Mouse (Mus musculus) limb, embryonic 11.5 days (tissue): ENCODE data around the gene Trmt13. TPM values are rescaled to one million over a fixed set of nuclear protein-coding genes. Genes with fewer than 3 reads are reported as not detected.

Experiments used
- ATAC-seq: fragments of 200-750 bp; cut with Nextera tagmentation; 2 replicates; pipeline ENCODE4 v1.8.0; 2017; ENCODE audit warnings: low read depth; ENCODE audit not compliant: insufficient number of reproducible peaks, low FRiP score, low TSS enrichment
- DNase-seq: peaks from one replicate; pipeline ENCODE4 v3.0.0-alpha.2; 2015; ENCODE audit warnings: low spot score
- H3K27ac ChIP-seq: fragments of 300-500 bp; sonication (generic); replicated peaks from 2 replicates; pipeline ENCODE4 v1.5.1; 2014; ENCODE audit warnings: low read depth, mild to moderate bottlenecking, low read length
- H3K27me3 ChIP-seq: fragments of 300-500 bp; sonication (generic); 2 replicates; pipeline ENCODE4 v1.6.1; 2014; ENCODE audit warnings: mild to moderate bottlenecking, low read length, mixed read lengths; ENCODE audit not compliant: control insufficient read depth, insufficient read depth
- H3K36me3 ChIP-seq: fragments of 300-500 bp; sonication (generic); 2 replicates; pipeline ENCODE4 v1.6.1; 2014; ENCODE audit warnings: mild to moderate bottlenecking, low read length, moderate library complexity, mixed read lengths; ENCODE audit not compliant: control insufficient read depth, insufficient read depth
- H3K4me1 ChIP-seq: fragments of 300-500 bp; sonication (generic); 2 replicates; pipeline ENCODE4 v1.6.1; 2014; ENCODE audit warnings: low read length, mixed read lengths; ENCODE audit not compliant: control insufficient read depth, insufficient read depth
- H3K4me2 ChIP-seq: fragments of 300-500 bp; sonication (generic); 2 replicates; pipeline ENCODE4 v1.6.1; 2014; ENCODE audit warnings: low read depth, mild to moderate bottlenecking, moderate library complexity; ENCODE audit not compliant: severe bottlenecking
- H3K4me3 ChIP-seq: fragments of 300-500 bp; sonication (generic); 2 replicates; pipeline ENCODE4 v1.5.1; 2014; ENCODE audit warnings: low read depth, low read length
- H3K9ac ChIP-seq: fragments of 300-500 bp; sonication (generic); 2 replicates; pipeline ENCODE4 v1.6.1; 2014; ENCODE audit warnings: mild to moderate bottlenecking, low read length
- H3K9me3 ChIP-seq: fragments of 300-500 bp; sonication (generic); 2 replicates; pipeline ENCODE4 v1.6.1; 2016; ENCODE audit warnings: low read length; ENCODE audit not compliant: control insufficient read depth
- WGBS: fragments of 180-500 bp; shearing (Covaris S2); extraction: QIAGEN DNeasy Blood & Tissue Kit; methylation state at CpG from one replicate; pipeline ENCODE4 v1.1.7; 2014; 5-methylcytosine and 5-hydroxymethylcytosine counted together
- polyA plus RNA-seq: library from polyadenylated mRNA; unstranded; fragments of >200 nt; fragmentation: Nextera tagmentation; extraction: Ambion mirVana; gene quantifications from 2 replicates; pipeline ENCODE4 v1.2.1, GENCODE M21; 2014

Gene Trmt13
- polyA plus RNA-seq, 1 experiment from 2014 or later, result 26.2 TPM

- H3K9me3 ChIP-seq, result no peaks in the 10 kb centered on the region
- WGBS, result 94% methylated on average over 5 of the region's 5 CpGs
- no peak for ATAC-seq
- no peak overlapping the region for H3K4me2 ChIP-seq
- no peaks in the 10 kb centered on the region for H3K36me3 ChIP-seq
- no peak overlapping the region for H3K27ac ChIP-seq
- DNase-seq, result no peak
- H3K27me3 ChIP-seq, result no peaks in the 10 kb centered on the region
- H3K4me3 ChIP-seq, result no peak overlapping the region
- H3K4me1 ChIP-seq, result no peaks in the 10 kb centered on the region
- H3K9ac ChIP-seq, result no peak overlapping the region
These were observed 63.0 kb downstream of the Trmt13 start for GRCm38 (mm10) chr3:116551362-116551761.

- ATAC-seq (no peak), DNase-seq (no peak)
- Histone ChIP-seq H3K9ac (no peak overlapping the region), H3K4me3 (no peak overlapping the region), H3K4me2 (no peak overlapping the region), H3K27me3 (no peaks in the 10 kb centered on the region), H3K9me3 (no peaks in the 10 kb centered on the region), H3K4me1 (no peaks in the 10 kb centered on the region), H3K27ac (no peak overlapping the region), H3K36me3 (no peaks in the 10 kb centered on the region)
- WGBS, result 90% methylated on average over 5 of the region's 5 CpGs
These were observed 67.0 kb downstream of the Trmt13 start for GRCm38 (mm10) chr3:116547430-116547829.

GRCm38 (mm10) chr3:116542532-116542931, 71.9 kb downstream of the Trmt13 start:
- DNase-seq, result no peak
- Histone ChIP-seq H3K9me3 (no peaks in the 10 kb centered on the region), H3K4me2 (no peak overlapping the region), H3K36me3 (peaks cover 5% of the 10 kb centered on the region), H3K9ac (no peak overlapping the region), H3K4me1 (no peaks in the 10 kb centered on the region), H3K27ac (no peak overlapping the region), H3K27me3 (no peaks in the 10 kb centered on the region), H3K4me3 (no peak overlapping the region)
- WGBS, result 79% methylated on average over 3 of the region's 3 CpGs
- ATAC-seq, result no peak

- H3K36me3 ChIP-seq, result peaks cover 5% of the 10 kb centered on the region
- DNase-seq, result no peak
- no peaks in the 10 kb centered on the region for H3K27me3 ChIP-seq
- no peak overlapping the region for H3K9ac ChIP-seq
- H3K9me3 ChIP-seq, result no peaks in the 10 kb centered on the region
- WGBS, result 68% methylated on average over 2 of the region's 2 CpGs
- H3K4me1 ChIP-seq, result no peaks in the 10 kb centered on the region
- H3K27ac ChIP-seq, result no peak overlapping the region
- no peak overlapping the region for H3K4me2 ChIP-seq
- H3K4me3 ChIP-seq, result no peak overlapping the region
- no peak for ATAC-seq
These were observed 72.3 kb downstream of the Trmt13 start for GRCm38 (mm10) chr3:116542070-116542469.

- Histone ChIP-seq H3K4me2 (no peak overlapping the region), H3K9me3 (no peaks in the 10 kb centered on the region), H3K9ac (no peak overlapping the region), H3K36me3 (peaks cover 7% of the 10 kb centered on the region), H3K27ac (no peak overlapping the region), H3K4me3 (no peak overlapping the region), H3K27me3 (no peaks in the 10 kb centered on the region), H3K4me1 (no peaks in the 10 kb centered on the region)
- ATAC-seq (no peak), DNase-seq (no peak)
- WGBS, result 46% methylated on average over 6 of the region's 6 CpGs
These were observed 77.2 kb downstream of the Trmt13 start for GRCm38 (mm10) chr3:116537200-116537573.

- ATAC-seq, result no peak
These were observed 77.8 kb downstream of the Trmt13 start for GRCm38 (mm10) chr3:116536428-116537199.

More at GRCm38 (mm10) chr3:116536428-116537199, 77.8 kb downstream of the Trmt13 start:
- H3K9ac ChIP-seq, result no peak overlapping the region
- no peak overlapping the region for H3K4me3 ChIP-seq
- H3K27ac ChIP-seq, result no peak overlapping the region
- no peak for DNase-seq
- 39% methylated on average over 16 of the region's 16 CpGs for WGBS
- H3K4me2 ChIP-seq, result no peak overlapping the region
- H3K27me3 ChIP-seq, result no peaks in the 10 kb centered on the region
- H3K9me3 ChIP-seq, result no peaks in the 10 kb centered on the region
- no peaks in the 10 kb centered on the region for H3K4me1 ChIP-seq
- H3K36me3 ChIP-seq, result peaks cover 7% of the 10 kb centered on the region

Other genes with a start within 250 kb of the Trmt13 start
- gene Cdc14a, start 190.6 kb downstream of the Trmt13 start, polyA plus RNA-seq, result 11.6 and 12.7 TPM in 2 replicates
- gene Rtca, start 106.4 kb downstream of the Trmt13 start, polyA plus RNA-seq, result 99.6 and 104 TPM in 2 replicates
- gene Dbt, start 101.5 kb downstream of the Trmt13 start, polyA plus RNA-seq, result 13.2 and 14.8 TPM in 2 replicates
- 0.37 and 0.79 TPM in 2 replicates for gene Lrrc39, start 51.6 kb downstream of the Trmt13 start, polyA plus RNA-seq
- 34.3 and 39.7 TPM in 2 replicates for gene Sass6, start 19.6 kb downstream of the Trmt13 start, polyA plus RNA-seq
- gene Mfsd14a, start 48.1 kb upstream of the Trmt13 start, polyA plus RNA-seq, result 86.0 and 94.3 TPM in 2 replicates
- gene Gm43191, start 66.7 kb upstream of the Trmt13 start, polyA plus RNA-seq, result not detected in 2 replicates
- gene Slc35a3, start 98.2 kb upstream of the Trmt13 start, polyA plus RNA-seq, result 6.8 and 8.5 TPM in 2 replicates
- gene Agl, start 193.6 kb upstream of the Trmt13 start, polyA plus RNA-seq, result 10.2 and 10.4 TPM in 2 replicates
- gene Frrs1, start 244.9 kb upstream of the Trmt13 start, polyA plus RNA-seq, result 10.7 and 14.5 TPM in 2 replicates